Mouse (Mus musculus) liver, embryonic 12.5 days (tissue): ENCODE data around the gene Hnrnpu. TPM values are rescaled to one million over a fixed set of nuclear protein-coding genes. Genes with fewer than 3 reads are reported as not detected.
A peak's percentile ranks its signal among the peaks of the same experiment; 100 is the strongest.

Experiments
- ATAC-seq: fragments of 200-750 bp; cut with Nextera tagmentation; 2 replicates; pipeline ENCODE4 v1.8.0; 2017; ENCODE audit warnings: moderate number of reproducible peaks, mild to moderate bottlenecking, moderate library complexity
- H3K27ac ChIP-seq: fragments of 300-500 bp; sonication (generic); 2 replicates; pipeline ENCODE4 v1.5.1; 2016; ENCODE audit warnings: mild to moderate bottlenecking
- H3K27me3 ChIP-seq: fragments of 300-500 bp; sonication (generic); replicated peaks from 2 replicates; pipeline ENCODE4 v1.6.1; 2016; ENCODE audit warnings: mild to moderate bottlenecking, moderate library complexity
- H3K36me3 ChIP-seq: fragments of 300-500 bp; sonication (generic); 2 replicates; pipeline ENCODE4 v1.6.1; 2016; ENCODE audit warnings: mild to moderate bottlenecking, moderate library complexity
- H3K4me1 ChIP-seq: fragments of 300-500 bp; sonication (generic); 2 replicates; pipeline ENCODE4 v1.6.1; 2016
- H3K4me2 ChIP-seq: fragments of 300-500 bp; sonication (generic); 2 replicates; pipeline ENCODE4 v1.6.1; 2016; ENCODE audit warnings: mild to moderate bottlenecking, moderate library complexity
- H3K4me3 ChIP-seq: fragments of 300-500 bp; sonication (generic); 2 replicates; pipeline ENCODE4 v1.5.1; 2016; ENCODE audit warnings: mild to moderate bottlenecking, moderate library complexity
- H3K9ac ChIP-seq: fragments of 300-500 bp; sonication (generic); 2 replicates; pipeline ENCODE4 v1.6.1; 2016; ENCODE audit warnings: mild to moderate bottlenecking, moderate library complexity
- H3K9me3 ChIP-seq: fragments of 300-500 bp; sonication (generic); replicated peaks from 2 replicates; pipeline ENCODE4 v1.6.1; 2016; ENCODE audit warnings: mild to moderate bottlenecking, moderate library complexity
- WGBS: fragments of 180-500 bp; shearing (Covaris S2); methylation state at CpG from one replicate; pipeline ENCODE4 v1.1.7; 2016; ENCODE audit not compliant: insufficient replicate concordance; 5-methylcytosine and 5-hydroxymethylcytosine counted together
- polyA plus RNA-seq: library from polyadenylated mRNA; unstranded; fragments of >200 nt; fragmentation: Nextera tagmentation; extraction: Ambion mirVana; gene quantifications from 2 replicates; pipeline ENCODE4 v1.2.1, GENCODE M21; 2016

The Hnrnpu gene
- polyA plus RNA-seq: 556 and 569 TPM in 2 replicates

DNA sequence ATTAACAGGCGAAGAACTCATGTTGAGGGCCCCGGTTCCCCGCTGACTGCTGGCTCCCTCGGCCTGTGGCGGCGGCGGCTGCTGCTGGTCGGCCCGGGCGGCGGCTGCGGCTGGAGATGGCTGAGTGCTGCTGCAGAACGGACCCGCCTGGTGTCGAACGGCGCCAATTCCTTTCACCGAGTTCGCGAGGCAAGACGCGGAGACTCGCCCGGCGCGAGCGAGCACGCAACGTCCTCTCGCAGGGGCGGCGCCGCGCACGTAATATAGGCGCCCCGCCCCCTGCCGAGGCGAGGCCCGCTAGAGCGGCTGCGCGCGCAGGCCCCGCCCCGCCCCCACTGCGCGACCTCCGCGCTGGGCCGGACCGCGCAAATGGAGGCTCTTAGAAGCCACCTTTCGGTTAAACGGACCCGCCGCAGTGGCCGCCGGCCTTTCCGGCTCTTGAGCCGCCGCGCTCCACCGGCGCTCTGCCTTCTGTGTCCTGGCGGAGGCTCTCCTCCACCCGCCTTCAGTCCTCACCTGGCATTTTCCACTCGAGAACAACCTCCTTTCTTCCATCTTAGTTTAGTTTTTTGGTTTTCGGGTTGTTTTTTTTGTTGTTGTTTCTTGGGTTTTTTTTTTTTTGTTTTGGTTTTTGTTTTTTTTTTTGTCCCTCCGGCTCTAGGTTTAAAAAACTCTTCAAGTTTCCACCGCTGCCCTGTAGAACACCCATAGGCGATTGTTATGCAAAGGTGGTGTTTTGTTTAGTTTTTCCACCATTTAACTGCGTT, at the start of gene Hnrnpu:
TSS of gene Hnrnpu (minus strand) at position 247 of the 767 bp plus-strand sequence.
- peaks cover 32% of the 10 kb centered on the region for H3K36me3 ChIP-seq
- H3K27ac ChIP-seq: peak within 1 kb of the TSS; percentile 100
- H3K4me1 ChIP-seq: peaks cover 34% of the 10 kb centered on the region
- peak; percentile 85 for ATAC-seq
- H3K4me2 ChIP-seq: peak within 1 kb of the TSS; percentile 87
- H3K9me3 ChIP-seq: no peaks in the 10 kb centered on the region
- no peaks in the 10 kb centered on the region for H3K27me3 ChIP-seq
- under 1% methylated on average over 73 of the region's 73 CpGs for WGBS
- peak within 1 kb of the TSS; percentile 100 for H3K9ac ChIP-seq
- peak within 1 kb of the TSS; percentile 96 for H3K4me3 ChIP-seq

DNA sequence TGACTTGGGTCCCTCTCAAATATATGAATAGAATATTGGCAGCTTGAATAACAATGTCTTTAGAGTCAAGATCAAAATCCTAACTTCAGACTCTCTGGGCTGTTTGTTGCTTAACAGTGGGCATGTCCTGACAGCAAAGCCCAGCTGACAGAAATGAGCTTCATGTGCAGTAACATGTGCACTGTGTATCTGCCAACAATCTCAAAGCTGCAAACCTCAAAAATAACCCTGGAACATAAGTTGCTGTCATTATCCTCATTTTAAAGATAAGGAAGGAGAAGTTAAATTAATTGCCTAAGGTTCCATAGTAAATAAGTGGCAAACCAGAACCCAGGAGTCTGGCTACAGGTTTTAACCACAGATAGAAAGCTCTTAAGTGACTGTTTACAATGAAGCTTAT, 44.6 kb upstream of the Hnrnpu start:
- Histone ChIP-seq H3K4me1 (peaks cover 19% of the 10 kb centered on the region), H3K9me3 (no peaks in the 10 kb centered on the region), H3K4me2 (no peak overlapping the region), H3K27ac (no peak overlapping the region), H3K36me3 (no peaks in the 10 kb centered on the region), H3K4me3 (no peak overlapping the region), H3K27me3 (no peaks in the 10 kb centered on the region), H3K9ac (no peak overlapping the region)
- ATAC-seq: no peak

DNA sequence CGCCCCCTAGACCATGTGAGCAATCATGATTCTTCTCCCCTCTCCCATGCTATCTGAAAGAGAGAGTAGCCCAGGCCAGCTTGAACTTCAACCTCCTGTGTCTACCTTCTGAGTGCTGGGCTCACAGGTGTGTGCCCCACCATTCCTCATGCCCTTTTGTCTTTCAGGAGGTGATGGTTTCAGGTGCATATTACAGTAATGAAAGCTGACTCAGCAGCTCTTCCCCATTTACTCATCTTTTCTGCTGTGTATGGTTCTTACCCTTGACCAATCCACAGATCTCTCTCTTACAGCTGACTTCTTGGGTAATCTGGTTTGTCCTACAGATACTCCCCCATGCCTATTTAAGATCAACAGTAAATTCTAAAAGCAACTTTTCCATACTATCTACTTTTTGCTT, 41.6 kb upstream of the Hnrnpu start:
- Histone ChIP-seq H3K27ac (no peak overlapping the region), H3K4me1 (peaks cover 19% of the 10 kb centered on the region), H3K36me3 (no peaks in the 10 kb centered on the region), H3K4me3 (no peak overlapping the region), H3K9ac (no peak overlapping the region), H3K9me3 (no peaks in the 10 kb centered on the region), H3K4me2 (no peak overlapping the region), H3K27me3 (no peaks in the 10 kb centered on the region)
- 67% methylated on average over 1 of the region's 1 CpGs for WGBS
- no peak for ATAC-seq

DNA sequence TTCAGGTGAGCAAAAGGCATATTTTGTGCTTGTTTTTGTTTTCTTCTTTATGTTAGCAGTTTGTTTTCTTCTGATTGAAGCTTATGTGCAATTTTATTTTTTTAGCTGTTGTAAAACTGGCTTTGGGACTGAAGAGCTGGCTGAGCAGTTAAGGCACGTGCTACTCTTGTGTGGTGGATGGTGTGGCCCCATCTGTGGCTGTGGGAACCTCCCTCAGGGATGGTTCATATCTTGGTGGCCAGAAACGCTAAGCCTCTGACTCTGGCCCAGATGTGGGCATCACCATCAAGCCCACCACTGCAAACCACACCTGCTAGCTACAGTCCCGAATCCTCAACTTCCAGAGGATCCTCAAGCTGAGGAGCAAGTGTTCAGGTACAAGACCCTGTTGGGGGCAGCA, 40.5 kb upstream of the Hnrnpu start:
- Histone ChIP-seq H3K9me3 (no peaks in the 10 kb centered on the region), H3K4me1 (peaks cover 24% of the 10 kb centered on the region), H3K4me3 (no peak overlapping the region), H3K27me3 (no peaks in the 10 kb centered on the region), H3K9ac (no peak overlapping the region), H3K27ac (no peak overlapping the region), H3K4me2 (no peak overlapping the region), H3K36me3 (no peaks in the 10 kb centered on the region)
- peak; percentile 80 for ATAC-seq
- WGBS: 42% methylated on average over 3 of the region's 3 CpGs

DNA sequence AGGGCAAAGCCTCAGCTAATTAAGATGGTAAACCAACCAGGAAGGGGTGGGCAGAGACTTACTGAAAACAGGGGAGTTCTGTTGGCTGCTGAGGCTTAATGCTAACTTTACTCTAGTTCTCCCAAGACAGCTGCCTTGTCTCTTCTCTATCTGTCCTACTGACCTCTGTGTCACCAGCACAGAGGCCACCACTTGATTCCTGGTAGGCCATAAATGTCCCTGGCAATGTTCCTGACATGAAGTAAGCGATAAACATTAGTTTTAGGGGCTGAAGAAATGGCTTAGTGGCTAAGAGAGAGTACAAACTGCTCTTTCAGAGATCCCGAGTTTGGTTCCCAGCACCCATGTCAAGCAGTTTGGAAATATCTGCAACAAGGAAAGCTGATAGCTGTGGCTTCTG, 39.3 kb upstream of the Hnrnpu start:
- Histone ChIP-seq H3K9ac (no peak overlapping the region), H3K4me2 (no peak overlapping the region), H3K4me3 (no peak overlapping the region), H3K36me3 (no peaks in the 10 kb centered on the region), H3K27me3 (no peaks in the 10 kb centered on the region), H3K9me3 (no peaks in the 10 kb centered on the region), H3K27ac (no peak overlapping the region), H3K4me1 (peaks cover 27% of the 10 kb centered on the region)
- 56% methylated on average over 2 of the region's 2 CpGs for WGBS
- no peak for ATAC-seq

DNA sequence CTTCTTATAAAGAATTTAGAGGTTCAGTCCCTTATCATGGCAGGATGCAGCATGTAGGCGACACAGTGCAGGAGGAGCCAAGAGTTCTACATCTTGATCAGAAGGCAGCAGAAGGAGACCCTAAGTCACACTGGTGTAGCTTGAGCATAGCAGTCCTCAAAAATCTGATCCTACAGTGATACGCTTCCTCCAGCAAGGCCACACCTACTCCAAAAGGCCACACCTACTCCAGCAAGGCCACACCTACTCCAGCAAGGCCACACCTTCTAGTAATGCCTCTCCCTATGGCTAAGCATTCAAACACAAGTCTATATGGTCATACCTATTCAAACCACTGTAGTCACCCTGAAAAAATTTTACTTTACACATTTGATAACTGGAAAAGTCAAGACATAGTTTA, 38.5 kb upstream of the Hnrnpu start:
- no peak overlapping the region for H3K27ac ChIP-seq
- H3K4me2 ChIP-seq: no peak overlapping the region
- H3K4me3 ChIP-seq: no peak overlapping the region
- ATAC-seq: peak; percentile 80
- H3K9me3 ChIP-seq: no peaks in the 10 kb centered on the region
- 72% methylated on average over 2 of the region's 2 CpGs for WGBS
- no peaks in the 10 kb centered on the region for H3K27me3 ChIP-seq
- H3K36me3 ChIP-seq: no peaks in the 10 kb centered on the region
- H3K9ac ChIP-seq: no peak overlapping the region
- peaks cover 28% of the 10 kb centered on the region for H3K4me1 ChIP-seq

DNA sequence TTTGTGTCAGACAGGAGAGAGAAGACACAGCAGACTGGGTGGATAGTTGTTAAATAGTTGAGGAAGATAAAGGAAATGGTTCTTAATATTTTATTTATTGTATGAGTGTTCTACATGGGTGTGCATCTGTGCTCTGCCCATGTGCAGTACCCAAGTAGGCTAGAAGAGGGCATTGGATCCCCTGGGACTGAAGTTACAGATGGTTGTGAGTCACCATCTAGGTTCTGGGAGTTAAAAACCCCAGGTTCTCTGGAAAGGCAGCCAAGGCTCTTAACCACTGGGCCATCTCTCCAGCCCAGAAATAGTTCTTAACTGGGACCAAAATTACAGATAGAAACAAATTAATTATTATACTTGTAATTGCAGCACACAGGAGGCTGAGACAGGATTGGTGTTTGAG, 37.8 kb upstream of the Hnrnpu start:
- H3K4me3 ChIP-seq: no peak overlapping the region
- no peaks in the 10 kb centered on the region for H3K9me3 ChIP-seq
- H3K4me2 ChIP-seq: no peak overlapping the region
- H3K9ac ChIP-seq: no peak overlapping the region
- ATAC-seq: no peak
- no peak overlapping the region for H3K27ac ChIP-seq
- H3K36me3 ChIP-seq: no peaks in the 10 kb centered on the region
- H3K27me3 ChIP-seq: no peaks in the 10 kb centered on the region
- peaks cover 30% of the 10 kb centered on the region for H3K4me1 ChIP-seq

DNA sequence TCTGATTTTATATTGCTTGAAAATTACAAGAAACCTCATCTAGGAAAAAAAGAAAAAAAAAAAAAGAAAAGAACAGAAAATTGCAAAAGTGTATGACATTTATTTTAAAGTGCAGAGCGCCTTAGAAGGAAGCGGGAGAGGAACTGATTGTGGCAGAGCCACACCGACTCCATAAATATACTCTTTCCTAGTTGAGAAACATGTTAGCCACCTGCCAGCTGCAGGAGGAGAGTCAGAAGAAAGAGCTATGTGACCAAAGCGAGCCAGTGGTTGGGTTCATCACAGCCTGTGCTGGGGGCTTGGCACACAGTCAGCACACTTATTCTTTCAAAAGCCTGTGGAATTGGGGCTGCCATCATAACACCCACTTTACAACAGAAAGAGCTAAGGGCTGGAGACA, 35.1 kb upstream of the Hnrnpu start:
- no peaks in the 10 kb centered on the region for H3K36me3 ChIP-seq
- H3K27ac ChIP-seq: no peak overlapping the region
- H3K27me3 ChIP-seq: no peaks in the 10 kb centered on the region
- no peaks in the 10 kb centered on the region for H3K9me3 ChIP-seq
- H3K4me2 ChIP-seq: no peak overlapping the region
- H3K4me1 ChIP-seq: peaks cover 43% of the 10 kb centered on the region
- no peak overlapping the region for H3K9ac ChIP-seq
- H3K4me3 ChIP-seq: no peak overlapping the region
- ATAC-seq: no peak
- 69% methylated on average over 4 of the region's 4 CpGs for WGBS

DNA sequence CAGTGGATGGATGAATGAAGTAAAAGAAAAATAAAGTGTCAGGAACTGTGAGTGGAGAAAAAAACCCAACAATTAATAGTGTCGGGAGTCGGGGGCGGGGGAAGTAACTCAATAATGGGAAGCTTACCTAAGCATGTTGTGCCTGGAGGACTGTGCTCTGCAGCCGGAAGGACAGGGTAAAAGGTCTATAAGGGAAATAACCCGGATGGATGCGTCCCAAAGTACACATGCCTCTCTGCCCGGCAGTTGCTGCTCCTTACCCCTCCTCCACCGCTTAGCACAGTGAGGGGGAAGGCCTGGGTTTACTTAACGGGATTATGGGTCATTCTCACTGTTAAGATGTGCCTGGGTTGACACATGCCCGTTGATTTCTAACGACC, 31.7 kb upstream of the Hnrnpu start:
- Histone ChIP-seq H3K27ac (peak overlapping the region; percentile 83), H3K4me3 (peak overlapping the region; percentile 64), H3K9me3 (no peaks in the 10 kb centered on the region), H3K36me3 (no peaks in the 10 kb centered on the region), H3K27me3 (no peaks in the 10 kb centered on the region), H3K4me2 (peak overlapping the region; percentile 80), H3K4me1 (peaks cover 45% of the 10 kb centered on the region), H3K9ac (peak overlapping the region; percentile 72)
- peak; percentile 83 for ATAC-seq
- 3% methylated on average over 11 of the region's 11 CpGs for WGBS

DNA sequence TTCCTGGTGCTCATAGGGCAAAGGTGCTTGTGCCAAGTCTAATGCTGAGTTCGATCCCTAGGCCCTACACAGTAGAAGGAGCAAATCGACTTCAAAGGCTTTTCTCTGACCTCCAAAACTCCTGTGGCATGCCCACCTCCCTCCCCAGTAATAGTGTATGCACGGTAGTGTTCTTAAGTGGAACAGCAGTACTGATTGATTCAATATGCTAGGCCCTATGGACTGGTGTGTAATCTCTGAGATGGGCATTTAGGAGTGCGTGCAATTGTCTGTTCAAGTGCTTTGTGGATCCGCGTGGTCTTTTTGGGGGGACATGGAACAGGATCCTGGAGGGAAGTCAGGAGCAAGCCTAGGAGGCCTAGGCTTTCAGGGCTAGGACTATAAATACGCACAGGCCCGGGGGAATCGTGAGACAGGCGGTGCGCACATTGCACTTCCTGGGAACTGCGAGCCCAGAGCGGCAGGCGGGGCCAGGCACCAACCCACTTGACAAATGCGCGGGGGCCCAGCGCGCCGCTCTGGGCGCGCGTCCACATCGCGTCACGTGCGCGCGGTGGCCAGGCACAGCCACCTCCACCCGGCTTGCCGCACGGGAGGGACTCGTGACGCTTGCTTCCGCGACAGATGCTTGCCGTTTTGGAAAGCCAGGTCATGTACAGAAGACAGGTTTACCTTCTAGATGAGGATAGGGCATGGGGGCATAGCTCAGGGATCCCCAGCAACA, 31.1 kb upstream of the Hnrnpu start:
- Histone ChIP-seq H3K27ac (peak overlapping the region; percentile 83), H3K27me3 (no peaks in the 10 kb centered on the region), H3K4me3 (peak overlapping the region; percentile 64), H3K4me1 (peaks cover 45% of the 10 kb centered on the region), H3K4me2 (peak overlapping the region; percentile 80), H3K9ac (peak overlapping the region; percentile 72), H3K36me3 (no peaks in the 10 kb centered on the region), H3K9me3 (no peaks in the 10 kb centered on the region)
- 4% methylated on average over 36 of the region's 36 CpGs for WGBS
- peak; percentile 95 for ATAC-seq

DNA sequence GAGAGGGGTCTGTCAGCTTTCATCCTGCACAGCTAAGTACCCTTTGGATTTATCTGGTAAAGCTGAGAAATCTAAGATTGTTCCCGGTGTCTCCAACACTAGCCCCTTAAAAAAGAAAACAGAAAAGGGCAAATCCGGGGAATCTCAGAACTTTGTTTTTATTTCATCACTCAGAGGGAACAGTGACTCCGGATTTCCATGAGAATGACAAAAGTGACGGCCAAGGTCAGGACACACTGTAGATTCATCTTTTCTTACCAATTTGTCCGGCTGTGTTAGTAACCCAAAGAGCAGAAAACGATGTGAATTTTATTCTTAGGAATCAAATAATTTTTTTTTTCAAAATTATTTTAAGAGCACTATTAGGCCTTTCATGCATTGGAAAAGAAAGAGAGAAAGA, 30.5 kb upstream of the Hnrnpu start:
- Histone ChIP-seq H3K9me3 (no peaks in the 10 kb centered on the region), H3K27ac (peak overlapping the region; percentile 83; the same call in 1 of the 2 replicates), H3K36me3 (no peaks in the 10 kb centered on the region), H3K4me1 (peaks cover 40% of the 10 kb centered on the region), H3K4me3 (peak overlapping the region; percentile 64; the same call in 1 of the 2 replicates), H3K9ac (no peak overlapping the region), H3K4me2 (peak overlapping the region; percentile 80), H3K27me3 (no peaks in the 10 kb centered on the region)
- no peak for ATAC-seq
- WGBS: 79% methylated on average over 6 of the region's 6 CpGs

DNA sequence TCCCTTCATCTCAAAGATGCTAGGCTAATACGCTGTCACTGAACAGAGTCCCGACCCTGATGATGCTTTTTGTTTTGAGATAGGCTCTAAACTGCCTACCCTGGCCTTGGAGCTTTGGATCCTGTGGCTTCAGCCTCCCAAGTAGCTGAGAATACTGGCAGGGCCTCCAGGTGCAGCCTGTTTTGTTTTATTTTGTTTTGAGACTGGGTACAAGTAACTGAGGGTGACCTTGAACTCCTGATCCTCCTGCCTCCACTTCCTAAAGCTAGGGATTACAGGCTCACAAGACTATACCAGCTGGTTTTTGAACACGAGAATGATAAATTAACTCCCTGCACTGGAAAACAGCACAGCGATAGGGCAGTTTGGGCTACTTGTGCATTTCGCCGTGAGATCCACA, 27.6 kb upstream of the Hnrnpu start:
- Histone ChIP-seq H3K4me3 (no peak overlapping the region), H3K4me1 (peaks cover 25% of the 10 kb centered on the region), H3K36me3 (no peaks in the 10 kb centered on the region), H3K27me3 (no peaks in the 10 kb centered on the region), H3K27ac (no peak overlapping the region), H3K9me3 (no peaks in the 10 kb centered on the region), H3K9ac (no peak overlapping the region), H3K4me2 (no peak overlapping the region)
- no peak for ATAC-seq
- WGBS: 80% methylated on average over 6 of the region's 6 CpGs
